Mouse (Mus musculus) hindbrain, postnatal 0 days (tissue): ENCODE measurements at regions not wholly inside any gene's neighbourhood (a gene's known extent, or its start where the extent isn't known, plus 50 kb on each side); places are given as distances from the start of the nearest gene placed in this dataset.

Experiments used
- ATAC-seq: fragments of 200-750 bp; cut with Nextera tagmentation; 2 replicates; pipeline ENCODE4 v1.8.0; 2017; ENCODE audit warnings: mild to moderate bottlenecking, moderate TSS enrichment, moderate library complexity
- DNase-seq: peaks from one replicate; pipeline ENCODE4 v3.0.0-alpha.2; 2015; ENCODE audit warnings: low spot score
- H3K27ac ChIP-seq: fragments of 300-500 bp; sonication (generic); 2 replicates; pipeline ENCODE4 v1.5.1; 2014; ENCODE audit warnings: mild to moderate bottlenecking
- H3K27me3 ChIP-seq: fragments of 300-500 bp; sonication (generic); 2 replicates; pipeline ENCODE4 v1.6.1; 2014; ENCODE audit warnings: low read length, mixed read lengths; ENCODE audit not compliant: insufficient read depth
- H3K36me3 ChIP-seq: fragments of 300-500 bp; sonication (generic); 2 replicates; pipeline ENCODE4 v1.6.1; 2014; ENCODE audit warnings: low read length, mixed read lengths; ENCODE audit not compliant: insufficient read depth
- H3K4me1 ChIP-seq: fragments of 300-500 bp; sonication (generic); 2 replicates; pipeline ENCODE4 v1.6.1; 2014; ENCODE audit warnings: antibody characterized with exemption, low read length, mixed read lengths; ENCODE audit not compliant: insufficient read depth
- H3K4me2 ChIP-seq: fragments of 300-500 bp; sonication (generic); 2 replicates; pipeline ENCODE4 v1.6.1; 2014; ENCODE audit warnings: low read depth, mild to moderate bottlenecking, low read length, moderate library complexity, mixed read lengths
- H3K4me3 ChIP-seq: fragments of 300-500 bp; sonication (generic); 2 replicates; pipeline ENCODE4 v1.5.1; 2014; ENCODE audit warnings: low read length
- H3K9ac ChIP-seq: fragments of 300-500 bp; sonication (generic); replicated peaks from 2 replicates; pipeline ENCODE4 v1.6.1; 2014; ENCODE audit warnings: mild to moderate bottlenecking, low read length, moderate library complexity, mixed read lengths
- H3K9me3 ChIP-seq: fragments of 300-500 bp; sonication (generic); 2 replicates; pipeline ENCODE4 v1.6.1; 2016; ENCODE audit warnings: low read length, mixed read lengths
- CTCF ChIP-seq: IDR thresholded peaks from 2 replicates; pipeline ENCODE4 v1.5.1; 2016; ENCODE audit warnings: antibody characterized with exemption, control low read depth, low read depth
- WGBS: fragments of 180-500 bp; shearing (Covaris S2); extraction: QIAGEN DNeasy Blood & Tissue Kit; methylation state at CpG from one replicate; pipeline ENCODE4 v1.1.7; 2014; 5-methylcytosine and 5-hydroxymethylcytosine counted together

DNA sequence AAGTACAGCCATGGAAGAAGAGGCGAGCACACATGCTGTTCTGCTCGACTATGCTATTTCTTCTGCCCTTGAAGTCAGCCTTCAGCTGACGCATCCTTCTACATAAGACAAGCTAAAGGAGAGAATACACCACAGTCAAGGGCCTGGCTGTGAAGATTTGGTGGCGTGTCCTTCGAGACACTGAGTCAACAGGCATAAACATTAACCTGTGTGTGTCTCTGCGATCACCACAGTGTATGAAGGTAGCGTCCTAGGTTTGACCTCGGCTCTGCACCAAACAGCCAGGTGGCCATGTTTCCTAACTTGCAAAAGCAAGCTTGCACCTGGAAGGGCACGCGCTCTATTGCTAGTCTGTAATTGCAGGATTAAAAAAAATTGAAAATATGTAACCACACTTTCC is 152.8 kb upstream of the Tmc1 start:
- H3K9ac ChIP-seq = no peak overlapping the region
- TF ChIP-seq CTCF = no peak
- no peak overlapping the region for H3K4me3 ChIP-seq
- WGBS = 82% methylated on average over 10 of the region's 10 CpGs
- no peaks in the 10 kb centered on the region for H3K36me3 ChIP-seq
- H3K9me3 ChIP-seq = no peaks in the 10 kb centered on the region
- H3K4me2 ChIP-seq = no peak overlapping the region
- H3K4me1 ChIP-seq = no peaks in the 10 kb centered on the region
- H3K27ac ChIP-seq = 0 out of 2 replicates have a peak overlapping the region, but pooled peaks have one; percentile 41
- DNase-seq (no peak), ATAC-seq (no peak)
- H3K27me3 ChIP-seq = no peaks in the 10 kb centered on the region

DNA sequence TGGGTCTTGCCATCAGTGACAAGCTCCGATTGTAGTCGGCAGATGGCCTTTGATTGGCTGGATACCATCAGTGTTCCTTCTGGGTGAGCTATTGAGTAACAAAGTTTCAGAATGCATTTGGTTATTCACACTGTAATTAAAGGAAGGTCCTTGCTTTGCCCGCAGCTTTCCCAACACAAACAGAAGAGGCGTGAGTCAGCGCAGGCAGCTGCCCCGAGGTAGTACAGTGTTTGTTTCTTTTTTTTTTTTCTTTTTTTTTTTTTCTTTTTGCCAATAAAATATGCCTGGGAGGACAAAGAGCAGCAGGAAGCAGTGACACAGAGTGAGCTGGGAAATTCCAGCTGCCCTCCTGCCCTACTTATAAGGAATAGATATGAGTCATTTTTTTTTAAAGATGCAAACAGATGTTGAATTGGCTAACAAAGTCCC is 152.3 kb upstream of the Tmc1 start:
- ATAC-seq = no peak
- no peaks in the 10 kb centered on the region for H3K9me3 ChIP-seq
- H3K4me2 ChIP-seq = 0 out of 2 replicates have a peak overlapping the region, but pooled peaks have one; percentile 2
- H3K27ac ChIP-seq = no peak overlapping the region
- peak; percentile 11 for DNase-seq
- TF ChIP-seq CTCF = no peak
- H3K4me1 ChIP-seq = no peaks in the 10 kb centered on the region
- 27% methylated on average over 6 of the region's 6 CpGs for WGBS
- no peaks in the 10 kb centered on the region for H3K27me3 ChIP-seq
- H3K9ac ChIP-seq = no peak overlapping the region
- H3K4me3 ChIP-seq = no peak overlapping the region
- H3K36me3 ChIP-seq = no peaks in the 10 kb centered on the region

DNA sequence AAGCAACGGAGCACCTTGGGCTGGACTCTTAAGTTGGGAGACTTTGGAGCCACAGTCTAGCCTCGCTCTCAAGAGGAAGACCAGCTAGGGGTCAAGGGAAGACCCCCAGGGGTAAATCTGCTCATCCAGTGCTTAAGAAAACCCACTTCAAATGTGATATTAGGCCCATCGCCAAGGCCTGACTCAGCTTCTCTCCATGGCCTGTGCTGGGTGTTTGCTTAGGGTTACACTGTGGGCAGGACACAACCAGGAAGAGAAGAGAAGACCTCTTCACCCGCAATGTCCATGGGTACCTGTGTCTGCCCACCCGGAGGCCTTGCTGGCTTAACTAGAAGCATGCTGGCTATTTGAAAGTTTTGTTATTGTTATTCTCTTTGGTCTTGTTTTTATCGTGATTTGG is 151.0 kb upstream of the Tmc1 start:
- TF ChIP-seq CTCF = no peak
- no peaks in the 10 kb centered on the region for H3K27me3 ChIP-seq
- no peaks in the 10 kb centered on the region for H3K36me3 ChIP-seq
- no peak overlapping the region for H3K9ac ChIP-seq
- H3K4me2 ChIP-seq = no peak overlapping the region
- ATAC-seq (no peak), DNase-seq (no peak)
- H3K4me3 ChIP-seq = no peak overlapping the region
- no peaks in the 10 kb centered on the region for H3K4me1 ChIP-seq
- WGBS = 89% methylated on average over 6 of the region's 6 CpGs
- no peak overlapping the region for H3K27ac ChIP-seq
- H3K9me3 ChIP-seq = no peaks in the 10 kb centered on the region

DNA sequence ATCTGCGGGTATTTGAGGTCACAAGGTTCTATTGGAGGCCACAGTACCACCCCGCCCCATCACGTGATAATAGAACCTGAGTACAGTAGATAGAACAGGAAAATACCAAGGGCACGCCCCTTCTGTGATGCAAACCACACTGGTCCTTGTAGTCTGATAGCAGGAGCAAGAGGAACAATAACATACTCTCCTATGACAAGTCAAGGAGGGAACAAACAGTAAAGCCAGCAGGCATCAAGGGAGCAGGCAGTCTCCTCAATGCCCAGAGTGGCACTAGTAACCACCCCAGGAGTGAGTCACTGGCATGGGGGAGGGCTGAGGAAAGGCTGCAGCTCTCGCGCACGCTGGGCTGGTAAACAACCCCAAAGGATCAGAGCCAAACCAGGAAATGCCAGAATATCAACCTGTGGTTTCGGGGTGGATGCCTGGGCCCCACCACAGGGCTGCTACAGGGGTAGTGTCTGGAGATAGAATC is 150.5 kb upstream of the Tmc1 start:
- 92% methylated on average over 8 of the region's 8 CpGs for WGBS
- Histone ChIP-seq H3K4me2 (no peak overlapping the region), H3K4me3 (no peak overlapping the region)

DNA sequence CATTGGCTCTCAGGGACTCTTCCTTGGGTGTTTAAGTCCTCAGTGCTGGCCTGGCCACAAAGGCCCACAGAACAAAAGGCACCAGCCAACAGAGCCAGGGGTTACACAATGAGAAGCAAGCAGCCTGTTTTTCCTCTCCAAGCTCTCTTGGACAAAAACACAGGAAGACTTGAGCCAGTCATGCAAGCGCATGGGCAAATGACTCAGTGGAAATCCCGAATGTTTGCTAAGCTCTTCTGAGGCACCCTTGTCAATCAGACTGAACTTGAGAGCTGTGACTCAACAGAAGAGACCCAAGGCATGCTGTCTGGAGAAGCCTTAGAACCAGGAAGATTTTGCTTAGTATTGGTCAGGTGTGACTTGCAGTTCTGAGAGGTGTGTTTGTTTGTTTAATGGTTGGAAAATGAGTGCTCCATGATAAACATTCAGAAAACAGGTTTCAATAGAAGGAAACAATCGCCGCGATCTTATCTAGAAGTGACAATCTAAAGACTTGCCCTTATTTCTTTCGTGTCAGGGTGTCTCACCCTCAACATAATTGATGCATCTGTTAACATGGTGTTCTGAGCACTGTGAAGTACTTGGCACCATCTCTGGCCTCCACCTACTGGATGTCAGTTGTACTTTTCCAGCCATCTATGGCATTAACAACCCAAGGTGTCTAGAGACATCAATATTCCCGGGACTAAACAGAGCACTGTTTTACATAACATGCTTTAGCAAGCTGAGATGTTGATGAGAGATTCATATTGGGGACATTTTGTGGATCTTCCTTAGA is 124.0 kb upstream of the Tmc1 start:
- H3K9me3 ChIP-seq = no peaks in the 10 kb centered on the region
- DNase-seq (no peak), ATAC-seq (no peak)
- no peaks in the 10 kb centered on the region for H3K36me3 ChIP-seq
- H3K27me3 ChIP-seq = no peaks in the 10 kb centered on the region
- TF ChIP-seq CTCF = no peak
- H3K4me1 ChIP-seq = no peaks in the 10 kb centered on the region
- no peak overlapping the region for H3K4me2 ChIP-seq
- H3K9ac ChIP-seq = no peak overlapping the region
- H3K4me3 ChIP-seq = no peak overlapping the region
- no peak overlapping the region for H3K27ac ChIP-seq
- WGBS = 73% methylated on average over 7 of the region's 7 CpGs

More for the DNA sequence above, 150.5 kb upstream of the Tmc1 start:
- no peak for ATAC-seq
- Histone ChIP-seq H3K27me3 (no peaks in the 10 kb centered on the region), H3K36me3 (no peaks in the 10 kb centered on the region), H3K9ac (no peak overlapping the region), H3K27ac (no peak overlapping the region), H3K9me3 (no peaks in the 10 kb centered on the region), H3K4me1 (no peaks in the 10 kb centered on the region)
- no peak for DNase-seq
- TF ChIP-seq CTCF = no peak

DNA sequence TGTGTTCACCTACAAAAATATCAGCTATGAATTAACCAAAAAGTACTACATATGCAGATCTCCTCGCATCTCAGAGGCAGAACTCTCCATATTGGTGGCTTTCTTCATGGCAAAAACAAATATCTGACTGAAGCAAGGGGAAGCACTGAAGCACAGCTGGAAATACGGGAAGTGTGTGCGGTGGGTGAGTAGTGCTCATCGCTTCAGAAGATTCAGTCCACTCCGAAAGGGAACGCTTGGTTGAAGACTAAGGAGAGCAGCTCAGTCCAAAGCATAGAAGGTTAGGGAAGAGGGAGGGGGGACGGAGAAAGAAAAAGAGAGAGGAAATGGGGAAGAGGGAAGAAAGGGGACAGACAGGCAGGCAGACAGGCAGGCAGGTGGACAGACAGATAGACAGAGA is 114.4 kb upstream of the Tmc1 start:
- DNase-seq (no peak), ATAC-seq (no peak)
- H3K4me1 ChIP-seq = no peaks in the 10 kb centered on the region
- WGBS = 85% methylated on average over 7 of the region's 7 CpGs
- no peaks in the 10 kb centered on the region for H3K9me3 ChIP-seq
- TF ChIP-seq CTCF = no peak
- no peak overlapping the region for H3K27ac ChIP-seq
- no peak overlapping the region for H3K4me3 ChIP-seq
- H3K36me3 ChIP-seq = no peaks in the 10 kb centered on the region
- no peaks in the 10 kb centered on the region for H3K27me3 ChIP-seq
- H3K4me2 ChIP-seq = no peak overlapping the region
- no peak overlapping the region for H3K9ac ChIP-seq

DNA sequence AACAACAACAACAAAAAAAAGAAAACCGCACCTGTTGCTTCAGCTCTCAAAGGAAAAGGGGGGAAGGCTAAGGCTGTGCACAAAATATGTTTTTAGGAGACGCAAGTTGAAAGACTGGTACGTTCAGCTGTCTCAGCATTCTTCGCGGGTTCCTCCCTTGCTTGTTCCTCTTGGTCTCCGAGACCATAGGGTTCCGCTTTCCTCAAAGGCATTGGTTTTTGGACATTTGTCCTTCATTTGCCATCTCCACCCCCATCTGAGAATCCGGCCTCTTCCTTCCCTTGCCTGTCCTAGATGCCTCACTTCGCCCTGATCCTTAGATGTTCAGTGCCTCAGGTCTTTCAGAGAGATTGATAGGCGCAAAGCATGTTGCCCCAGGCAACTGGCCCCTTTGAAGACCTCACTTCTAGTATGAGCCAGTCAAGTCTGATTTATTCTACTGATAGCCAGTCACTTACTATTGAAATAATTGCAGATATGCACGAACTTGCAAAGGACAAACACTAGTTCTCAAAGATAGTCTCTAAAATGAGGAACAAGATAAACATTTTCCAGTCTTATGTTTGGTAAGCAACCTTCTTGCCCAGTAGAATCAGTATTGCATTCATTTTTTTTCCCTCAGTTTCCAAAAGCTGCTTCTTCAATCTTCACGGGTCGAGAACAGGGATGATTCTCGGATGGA is 112.6 kb upstream of the Tmc1 start:
- Histone ChIP-seq H3K4me1 (no peaks in the 10 kb centered on the region), H3K9ac (no peak overlapping the region), H3K4me2 (no peak overlapping the region), H3K27me3 (no peaks in the 10 kb centered on the region), H3K9me3 (no peaks in the 10 kb centered on the region), H3K4me3 (no peak overlapping the region), H3K27ac (no peak overlapping the region), H3K36me3 (no peaks in the 10 kb centered on the region)
- DNase-seq (no peak), ATAC-seq (no peak)
- TF ChIP-seq CTCF = no peak
- 91% methylated on average over 14 of the region's 14 CpGs for WGBS
